Mouse (Mus musculus): ENCODE data around the gene Gm28230.

The Gm28230 gene

DNA sequence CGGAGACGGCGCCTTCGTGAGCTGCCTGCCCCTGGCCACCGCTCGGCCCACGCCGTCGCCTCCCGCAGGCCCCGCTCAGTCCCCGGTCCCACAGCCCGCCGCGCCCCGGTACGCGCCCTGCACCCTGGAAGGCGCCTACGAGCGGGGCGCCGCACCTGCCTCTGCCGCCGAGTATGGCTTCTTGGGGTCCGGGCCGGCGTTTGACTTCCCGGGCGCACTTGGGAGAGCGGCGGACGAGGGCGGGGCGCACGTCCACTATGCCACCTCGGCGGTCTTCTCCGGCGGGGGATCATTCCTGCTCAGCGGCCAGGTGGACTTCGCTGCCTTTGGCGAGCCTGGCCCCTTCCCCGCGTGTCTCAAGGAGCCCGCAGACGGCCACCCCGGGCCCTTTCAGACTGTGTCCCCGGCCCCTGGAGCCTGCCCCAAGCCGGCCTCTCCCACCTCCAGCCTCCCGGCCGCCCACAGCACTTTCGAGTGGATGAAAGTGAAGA, 36.8 kb downstream of the Gm28230 start:
- no peak for DNase-seq (ENCODE audit: low read depth, low spot score)

DNA sequence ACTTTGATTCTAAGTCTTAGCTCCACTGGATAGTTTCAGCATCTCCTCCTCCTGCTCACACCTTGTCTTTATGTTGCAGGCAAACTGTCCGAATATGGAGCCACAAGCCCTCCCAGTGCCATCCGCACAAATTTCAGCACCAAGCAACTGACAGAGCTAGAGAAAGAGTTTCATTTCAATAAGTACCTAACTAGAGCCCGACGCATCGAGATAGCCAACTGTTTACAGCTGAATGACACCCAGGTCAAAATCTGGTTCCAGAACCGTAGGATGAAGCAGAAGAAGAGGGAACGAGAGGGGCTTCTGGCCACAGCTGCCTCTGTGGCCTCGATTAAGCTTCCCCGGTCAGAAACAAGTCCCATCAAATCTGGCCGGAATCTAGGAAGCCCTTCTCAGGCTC, 37.4 kb downstream of the Gm28230 start:
- no peak for DNase-seq (ENCODE audit: low read depth, low spot score)

DNA sequence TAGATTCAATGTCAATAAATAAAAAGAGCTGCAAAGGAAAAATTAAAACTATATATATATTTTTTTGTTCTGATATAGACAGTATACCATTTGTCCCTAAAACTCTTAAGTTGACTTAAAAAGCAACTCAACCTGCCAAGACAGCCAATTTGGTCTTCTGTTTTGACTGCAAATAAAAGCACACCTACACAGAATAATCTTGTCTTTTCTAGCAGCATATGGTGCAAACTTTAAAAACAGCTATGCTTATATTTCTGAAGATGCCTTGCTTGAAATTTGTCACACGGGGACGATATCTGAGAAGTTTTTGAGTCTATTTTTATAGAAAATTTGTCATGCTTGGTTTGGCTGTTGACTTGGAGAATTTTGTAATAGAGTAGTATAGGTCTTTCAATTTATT, 47.8 kb downstream of the Gm28230 start:
- peak; percentile 76 for DNase-seq (ENCODE audit: low read depth, low spot score)

DNA sequence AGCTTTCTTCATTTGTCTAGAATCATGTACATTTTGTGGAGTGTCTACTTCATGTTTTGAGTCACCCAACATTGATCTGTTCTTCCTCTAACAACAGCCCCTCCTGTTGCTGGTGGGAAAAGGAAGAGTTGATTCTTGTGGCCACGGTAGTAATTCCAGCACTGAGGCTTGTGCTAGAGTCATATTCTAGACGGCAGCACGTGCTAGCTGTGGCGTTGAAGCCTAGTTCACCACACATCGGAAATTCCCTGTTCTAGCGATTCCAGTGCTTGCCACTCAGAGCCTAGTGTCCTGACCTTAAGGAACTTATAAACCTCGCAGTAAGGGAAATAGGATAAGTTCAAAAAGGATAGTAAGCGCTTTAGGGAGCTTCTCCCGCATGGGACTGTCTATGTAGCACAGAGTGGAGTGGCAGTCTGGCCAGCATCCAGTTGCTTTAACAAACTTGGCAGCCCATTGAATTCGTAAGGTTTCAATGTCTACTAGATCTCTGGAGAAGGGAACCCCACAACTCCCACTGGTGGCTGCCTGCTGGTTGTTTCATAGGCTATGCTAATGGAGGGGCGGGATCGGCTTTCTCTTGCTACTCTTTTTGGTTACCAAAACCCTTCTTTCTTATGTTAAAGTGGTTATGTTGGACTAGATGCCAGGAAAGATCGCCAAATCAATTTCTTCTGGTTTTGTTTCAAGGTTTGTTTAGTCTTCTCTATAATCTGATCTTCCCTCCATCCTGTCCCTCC, 51.2 kb downstream of the Gm28230 start:
- peak; percentile 35 for DNase-seq (ENCODE audit: low read depth, low spot score)

DNA sequence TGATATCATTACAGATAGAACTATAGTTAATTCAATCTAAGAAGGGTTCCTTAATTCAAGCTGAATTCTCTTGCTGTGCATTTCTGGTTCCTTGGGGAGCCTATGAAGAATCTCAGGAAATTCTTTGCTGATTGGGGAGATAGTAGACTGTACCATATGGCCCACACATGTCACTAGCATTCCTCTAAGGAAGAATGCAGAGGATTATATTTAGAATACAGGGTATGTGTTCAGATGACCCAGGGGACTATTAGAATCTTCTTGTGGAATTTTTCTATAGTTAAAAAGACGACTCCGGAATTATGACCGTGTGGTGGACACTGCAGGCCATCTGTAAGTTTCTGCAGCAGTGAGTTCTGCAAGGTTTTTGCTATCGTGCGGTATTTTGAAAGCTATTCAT, 54.9 kb downstream of the Gm28230 start:
- no peak for DNase-seq (ENCODE audit: low read depth, low spot score)

DNA sequence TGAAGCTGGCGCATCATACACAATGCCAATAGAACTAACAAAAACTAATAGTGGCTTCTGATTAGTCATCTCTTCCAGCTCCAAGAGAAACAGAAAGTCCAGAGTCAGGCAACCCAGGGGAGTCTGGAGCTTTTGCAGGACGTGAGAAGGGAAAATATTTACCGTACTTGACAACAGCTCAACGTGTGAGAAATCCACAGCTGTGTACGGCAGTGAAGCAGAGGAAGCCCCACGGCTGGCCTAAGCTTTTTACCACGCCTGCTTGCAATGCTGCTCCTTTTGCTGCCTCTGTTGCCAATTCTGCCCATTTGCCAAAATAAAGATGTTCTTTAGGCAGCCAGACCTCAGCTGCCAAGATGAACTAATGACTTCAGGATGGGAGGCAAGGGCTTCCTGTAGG, 69.0 kb downstream of the Gm28230 start:
- DNase-seq (ENCODE audit: low read depth, low spot score): no peak

Measured in brain, adult 2 months (tissue).